Mouse (Mus musculus) E14TG2a.4 (cell line): Measurements from ENCODE around the gene Lrit3.
A peak's percentile ranks its signal among the peaks of the same experiment; 100 is the strongest.

ENCODE experiments used
- H3K27me3 ChIP-seq: 2 replicates; pipeline ENCODE4 v1.6.1; 2014; ENCODE audit warnings: low read length, control low read depth; ENCODE audit not compliant: insufficient read depth
- H3K36me3 ChIP-seq: 2 replicates; pipeline ENCODE4 v1.6.1; 2014; ENCODE audit warnings: low read length, control low read depth; ENCODE audit not compliant: insufficient read depth
- H3K4me1 ChIP-seq: replicated peaks from 2 replicates; pipeline ENCODE4 v1.6.1; 2014; ENCODE audit warnings: low read depth, low read length, control low read depth
- H3K4me3 ChIP-seq: replicated peaks from 2 replicates; pipeline ENCODE4 v1.5.1; 2014; ENCODE audit warnings: mild to moderate bottlenecking, low read length
- H3K9me3 ChIP-seq: 2 replicates; pipeline ENCODE4 v1.6.1; 2014; ENCODE audit warnings: low read length, control low read depth
- CTCF ChIP-seq: conservative IDR thresholded peaks from 2 replicates; pipeline ENCODE4 v1.5.1; 2014; ENCODE audit warnings: low read length
- NANOG ChIP-seq: IDR thresholded peaks from 2 replicates; pipeline ENCODE4 v1.6.1; 2014; ENCODE audit warnings: borderline replicate concordance, low read length, mixed read lengths
- POU5F1 ChIP-seq: IDR thresholded peaks from 2 replicates; pipeline ENCODE4 v1.6.1; 2014; ENCODE audit warnings: low read length, borderline replicate concordance

Lrit3 gene

DNA sequence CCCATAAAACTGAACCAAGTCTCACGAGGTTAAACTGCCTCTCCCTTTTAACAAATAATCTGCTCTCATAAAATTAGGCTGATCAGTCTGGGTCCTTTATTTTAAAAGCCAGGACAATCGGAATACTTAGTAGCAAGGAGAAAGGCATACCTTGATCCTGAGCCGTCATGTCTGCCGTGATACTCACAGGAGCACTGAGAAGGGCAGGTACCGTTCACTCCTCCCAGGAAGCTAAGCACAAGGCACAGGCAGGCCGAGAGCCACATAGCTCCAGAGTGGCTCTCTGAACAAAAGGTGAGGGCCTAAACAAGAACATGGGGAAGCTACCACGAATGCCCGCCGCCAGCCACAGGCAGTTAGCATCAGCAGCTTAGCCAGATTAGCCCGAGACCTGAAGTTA lies at the start of gene Lrit3:
Gene Lrit3 (minus strand): TSS at position 266 of the 400 bp plus-strand sequence.
- H3K27me3 ChIP-seq = no peaks in the 10 kb centered on the region
- no peak for TF ChIP-seq POU5F1
- no peak for TF ChIP-seq CTCF
- TF ChIP-seq NANOG = no peak
- no peak within 1 kb of the TSS for H3K4me3 ChIP-seq
- no peaks in the 10 kb centered on the region for H3K36me3 ChIP-seq
- no peaks in the 10 kb centered on the region for H3K9me3 ChIP-seq
- no peaks in the 10 kb centered on the region for H3K4me1 ChIP-seq

- Histone ChIP-seq H3K4me1 (peaks cover 5% of the 10 kb centered on the region; the same call in 1 of the 2 replicates), H3K27me3 (0 out of 2 replicates have a peak, but pooled peaks cover 7% of the 10 kb centered on the region), H3K4me3 (no peak overlapping the region), H3K9me3 (no peaks in the 10 kb centered on the region), H3K36me3 (no peaks in the 10 kb centered on the region)
- TF ChIP-seq POU5F1 = no peak
- no peak for TF ChIP-seq NANOG
- no peak for TF ChIP-seq CTCF
These were observed 43.0 kb upstream of the Lrit3 start for GRCm38 (mm10) chr3:129846846-129847245.

DNA sequence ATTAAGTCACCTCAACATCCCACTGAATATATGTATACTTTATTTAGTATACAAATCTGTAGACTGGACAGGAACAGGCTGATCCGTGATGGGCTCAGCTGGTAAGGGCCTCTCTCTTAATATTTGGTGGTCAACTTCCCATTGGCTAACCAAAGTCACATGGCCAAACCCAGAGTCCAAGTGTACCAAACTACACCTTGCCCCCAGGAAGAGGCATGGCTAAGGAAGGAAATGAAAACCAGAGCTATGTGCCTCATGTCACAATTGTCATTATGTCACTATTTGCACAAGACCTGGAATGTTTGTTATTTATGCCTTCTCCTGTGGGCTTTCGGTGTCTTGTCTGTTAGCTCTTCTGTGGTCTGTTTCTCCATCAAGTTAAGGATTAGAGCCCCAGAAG lies 42.0 kb upstream of the Lrit3 start:
- TF ChIP-seq POU5F1 (no peak), CTCF (no peak), NANOG (no peak)
- Histone ChIP-seq H3K9me3 (no peaks in the 10 kb centered on the region), H3K27me3 (0 out of 2 replicates have a peak, but pooled peaks cover 7% of the 10 kb centered on the region), H3K4me3 (no peak overlapping the region), H3K36me3 (no peaks in the 10 kb centered on the region), H3K4me1 (peaks cover 5% of the 10 kb centered on the region; the same call in 1 of the 2 replicates)

DNA sequence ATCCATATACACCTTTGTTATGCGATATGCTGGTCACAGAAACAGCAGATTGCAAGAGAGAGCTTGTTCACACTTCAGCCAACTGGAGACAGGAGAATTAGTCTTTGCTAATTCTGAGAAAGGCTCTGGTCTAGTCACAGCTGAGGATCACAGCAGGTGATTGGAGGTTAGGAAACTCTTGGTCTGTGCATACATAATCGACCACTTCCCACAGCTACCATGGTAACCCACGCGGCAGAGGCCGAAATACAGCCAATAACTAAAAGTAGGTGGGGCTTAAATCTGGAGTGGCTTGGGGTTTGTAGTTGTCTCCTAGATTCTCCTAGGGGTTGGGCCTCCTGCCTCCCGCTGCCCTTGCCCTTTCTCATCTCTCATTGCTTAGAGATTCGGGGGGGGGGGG lies 34.2 kb upstream of the Lrit3 start:
- Histone ChIP-seq H3K36me3 (no peaks in the 10 kb centered on the region), H3K27me3 (0 out of 2 replicates have a peak, but pooled peaks cover 4% of the 10 kb centered on the region), H3K4me1 (peaks cover 17% of the 10 kb centered on the region), H3K4me3 (no peak overlapping the region), H3K9me3 (no peaks in the 10 kb centered on the region)
- no peak for TF ChIP-seq POU5F1
- no peak for TF ChIP-seq CTCF
- no peak for TF ChIP-seq NANOG

DNA sequence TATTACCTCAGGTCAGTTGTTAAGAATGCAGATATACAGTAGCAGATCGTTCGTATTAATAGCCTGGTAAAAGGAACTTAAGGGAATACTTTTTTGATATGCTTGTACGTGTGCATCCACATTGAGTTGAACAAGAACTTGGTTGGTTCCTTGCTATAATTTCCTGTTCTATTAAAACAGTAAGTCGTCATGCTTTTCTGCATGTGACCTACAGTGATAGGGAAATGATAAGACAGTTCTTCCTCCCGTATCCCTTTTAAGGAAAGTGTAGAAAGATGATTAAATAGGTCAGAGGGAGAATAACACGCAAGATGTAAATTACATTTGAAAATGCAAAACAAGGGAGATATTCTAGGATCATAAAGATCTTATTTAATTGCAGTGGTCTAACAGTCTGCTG lies 33.1 kb upstream of the Lrit3 start:
- no peaks in the 10 kb centered on the region for H3K9me3 ChIP-seq
- H3K4me3 ChIP-seq = no peak overlapping the region
- H3K4me1 ChIP-seq = peaks cover 17% of the 10 kb centered on the region
- TF ChIP-seq POU5F1 (no peak), NANOG (no peak), CTCF (no peak)
- H3K27me3 ChIP-seq = 0 out of 2 replicates have a peak, but pooled peaks cover 3% of the 10 kb centered on the region
- no peaks in the 10 kb centered on the region for H3K36me3 ChIP-seq

DNA sequence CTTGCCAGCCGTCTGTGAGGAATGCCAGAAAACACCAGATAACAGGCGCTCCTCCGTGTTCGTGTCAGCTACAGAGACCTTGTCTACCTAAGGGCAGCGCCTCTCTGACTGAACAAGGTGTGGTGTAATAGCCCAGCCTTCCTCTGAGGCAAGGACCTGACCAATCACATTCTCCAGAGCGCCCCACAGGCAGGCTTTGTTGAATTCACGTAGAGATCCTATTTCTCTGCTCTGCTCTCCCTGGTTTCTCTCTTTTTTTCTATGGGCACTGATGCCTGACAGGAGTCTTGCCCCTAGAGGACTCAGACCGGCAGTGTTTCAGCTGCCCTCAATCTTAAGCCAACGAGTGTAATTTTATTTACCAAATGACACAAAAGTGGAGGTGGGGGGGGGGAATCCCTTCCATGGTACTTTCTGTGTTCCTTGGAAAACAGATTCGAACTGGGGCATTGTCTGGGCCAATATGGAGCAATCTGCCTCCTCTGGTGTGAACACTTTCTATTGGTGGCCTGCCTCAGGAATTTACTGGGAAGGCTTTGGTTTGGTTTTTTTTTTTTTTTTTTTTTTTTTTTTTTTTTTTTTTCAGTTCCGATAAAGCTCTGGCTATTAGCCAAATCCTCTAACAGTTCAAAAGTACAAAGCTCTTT lies 32.3 kb upstream of the Lrit3 start:
- Histone ChIP-seq H3K36me3 (no peaks in the 10 kb centered on the region), H3K9me3 (no peaks in the 10 kb centered on the region), H3K27me3 (0 out of 2 replicates have a peak, but pooled peaks cover 3% of the 10 kb centered on the region), H3K4me3 (no peak overlapping the region), H3K4me1 (peaks cover 22% of the 10 kb centered on the region)
- TF ChIP-seq CTCF (no peak), NANOG (no peak), POU5F1 (no peak)

- no peaks in the 10 kb centered on the region for H3K36me3 ChIP-seq
- H3K27me3 ChIP-seq = 0 out of 2 replicates have a peak, but pooled peaks cover 3% of the 10 kb centered on the region
- peaks cover 22% of the 10 kb centered on the region for H3K4me1 ChIP-seq
- TF ChIP-seq NANOG = no peak
- no peaks in the 10 kb centered on the region for H3K9me3 ChIP-seq
- no peak within 1 kb of the TSS for H3K4me3 ChIP-seq
These were observed 31.6 kb upstream of the Lrit3 start, which contains the start of gene Cfi for GRCm38 (mm10) chr3:129835388-129835934. Gene Cfi (plus strand): TSS chr3:129835884.

- peaks cover 38% of the 10 kb centered on the region for H3K36me3 ChIP-seq
- H3K27me3 ChIP-seq = no peaks in the 10 kb centered on the region
- peak within 1 kb of the TSS; percentile 98 for H3K4me3 ChIP-seq
- H3K4me1 ChIP-seq = peaks cover 47% of the 10 kb centered on the region
- no peak for TF ChIP-seq NANOG
- no peak for TF ChIP-seq CTCF
- no peak for TF ChIP-seq POU5F1
- H3K9me3 ChIP-seq = no peaks in the 10 kb centered on the region
These were observed 27.3 kb upstream of the Lrit3 start, which contains the start of gene Gar1 for GRCm38 (mm10) chr3:129831035-129831568. Gene Gar1 (minus strand): TSS chr3:129831396.
